Mouse (Mus musculus) liver (tissue): ENCODE measurements around the gene Ccdc146.
A peak's percentile ranks its signal among the peaks of the same experiment; 100 is the strongest.

Experiments
- DNase-seq: peaks from one replicate; pipeline ENCODE4 v3.0.0-alpha.2; 2020; ENCODE audit warnings: mixed read lengths

Gene Ccdc146

GRCm38 (mm10) chr5:21424614-21425602, at the start of gene Ccdc146, which contains the start of gene Fam185a:
Gene Ccdc146, minus strand, starts transcription at chr5:21424677.
Gene Fam185a, plus strand, starts transcription at chr5:21424958.
- DNase-seq: peak; percentile 91

- DNase-seq: no peak
These were observed 43.6 kb upstream of the Ccdc146 start for GRCm38 (mm10) chr5:21468100-21468499.

- DNase-seq: no peak
These were observed 42.9 kb upstream of the Ccdc146 start for GRCm38 (mm10) chr5:21467387-21467786.

GRCm38 (mm10) chr5:21440833-21441530, 16.5 kb upstream of the Ccdc146 start:
- DNase-seq: no peak

GRCm38 (mm10) chr5:21439446-21440110, 15.1 kb upstream of the Ccdc146 start:
- no peak for DNase-seq

- no peak for DNase-seq
These were observed 14.0 kb upstream of the Ccdc146 start for GRCm38 (mm10) chr5:21438428-21438827.

- DNase-seq: no peak
These were observed 12.0 kb upstream of the Ccdc146 start for GRCm38 (mm10) chr5:21436471-21436975.

GRCm38 (mm10) chr5:21434148-21434929, 9.9 kb upstream of the Ccdc146 start:
- DNase-seq: no peak

- no peak for DNase-seq
These were observed 2.2 kb upstream of the Ccdc146 start for GRCm38 (mm10) chr5:21426666-21427065.

- no peak for DNase-seq
These were observed 3.9 kb downstream of the Ccdc146 start for GRCm38 (mm10) chr5:21420609-21421008.

GRCm38 (mm10) chr5:21418613-21419012, 5.9 kb downstream of the Ccdc146 start:
- DNase-seq: no peak

GRCm38 (mm10) chr5:21414116-21414820, 10.2 kb downstream of the Ccdc146 start:
- DNase-seq: no peak

- DNase-seq: no peak
These were observed 11.2 kb downstream of the Ccdc146 start for GRCm38 (mm10) chr5:21413322-21413721.

- DNase-seq: no peak
These were observed 12.4 kb downstream of the Ccdc146 start for GRCm38 (mm10) chr5:21412056-21412455.

- peak; percentile 8 for DNase-seq
These were observed 13.2 kb downstream of the Ccdc146 start for GRCm38 (mm10) chr5:21411261-21411666.

- DNase-seq: no peak
These were observed 29.2 kb downstream of the Ccdc146 start for GRCm38 (mm10) chr5:21395205-21395840.

GRCm38 (mm10) chr5:21394562-21394961, 29.9 kb downstream of the Ccdc146 start:
- DNase-seq: no peak

GRCm38 (mm10) chr5:21391616-21392384, 32.7 kb downstream of the Ccdc146 start:
- DNase-seq: no peak

GRCm38 (mm10) chr5:21388855-21389254, 35.6 kb downstream of the Ccdc146 start:
- no peak for DNase-seq

GRCm38 (mm10) chr5:21387340-21387739, 37.1 kb downstream of the Ccdc146 start:
- no peak for DNase-seq
